In the genomic region with DNA sequence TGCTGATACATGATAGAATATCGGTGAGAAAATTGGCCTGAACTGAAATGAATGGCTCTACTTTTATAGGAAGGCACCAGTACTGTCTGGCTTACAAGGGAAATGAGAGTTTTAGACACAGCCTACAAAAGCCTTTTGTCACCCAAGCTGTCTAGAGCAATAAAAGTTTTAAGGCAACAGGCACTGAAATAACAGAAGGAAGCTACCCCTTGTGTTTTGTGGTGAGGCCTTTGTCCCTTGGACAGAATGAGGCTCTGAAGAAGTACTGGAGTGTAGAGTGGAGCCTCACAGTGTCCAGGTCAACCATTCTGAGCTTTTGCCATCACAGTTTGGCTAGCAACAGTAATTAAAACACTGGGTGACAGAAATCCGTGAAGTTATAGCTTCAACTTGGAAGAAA, we compare ENCODE assay signal across 14 mouse cellular contexts. TPM values are rescaled to one million over a fixed set of nuclear protein-coding genes. Genes with fewer than 3 reads are reported as not detected.
A peak's percentile ranks its signal among the peaks of the same experiment; 100 is the strongest.
DNase-seq lines count a peak whose midpoint lies in the region; ATAC-seq and TF ChIP-seq lines count a peak whose summit lies in the region.
"Had no signal": no experiment of that assay in that cellular context is flagged by ENCODE, and none has a peak within 500 bp of the region (broad histone marks: within the 10 kb centered on the region; RNA-seq: fewer than 3 reads in every experiment).

No protein-coding gene starts in this region.

- H3K4me2 ChIP-seq in neural tube, embryonic 13.5 days, result no peak overlapping the region

- H3K79me2 ChIP-seq in heart, adult 2 months (replicated peaks; ENCODE audit: control insufficient read depth, insufficient read depth, low read length), result 0 out of 2 replicates have a peak, but pooled peaks cover 2% of the 10 kb centered on the region

- H3K9ac ChIP-seq in heart, adult 2 months (ENCODE audit: low read depth, low read length), result no peak overlapping the region
- H3K9ac ChIP-seq in neural tube, embryonic 13.5 days, result no peak overlapping the region

- H3K4me3 ChIP-seq in heart, adult 2 months, result no peak overlapping the region
- H3K4me3 ChIP-seq in kidney, adult 2 months (ENCODE audit: insufficient read depth, low read depth, low read length), result no peak overlapping the region
- H3K4me3 ChIP-seq in neural tube, embryonic 13.5 days, result no peak overlapping the region

- TF ChIP-seq POLR2A in heart, adult 2 months (IDR thresholded peaks at IDR 0.05; ENCODE audit: insufficient read depth, low read depth, low read length), result peak; percentile 27; the same call in 1 of the 2 replicates
- no peak for TF ChIP-seq POLR2A in kidney, adult 2 months (IDR thresholded peaks at IDR 0.05; ENCODE audit: low read depth, low read length)

- TF ChIP-seq CTCF in heart, adult 2 months (IDR thresholded peaks at IDR 0.05), result no peak
- TF ChIP-seq CTCF in kidney, adult 2 months (conservative IDR thresholded peaks at IDR 0.05; ENCODE audit: insufficient read depth, insufficient read length, low read depth, low read length), result no peak

- ATAC-seq in neural tube, embryonic 13.5 days (ENCODE audit: low read depth), result no peak
- no peak for ATAC-seq in activated CD4-positive, CD25-positive, alpha-beta regulatory T cell, adult 4 months
- ATAC-seq: CD4-positive, CD25-positive, alpha-beta regulatory T cell, adult 4 months had no signal

- WGBS in heart, adult 2 months, result 38% methylated on average over 2 of the region's 2 CpGs
- 21% methylated on average over 2 of the region's 2 CpGs for WGBS in kidney, adult 2 months
- WGBS in neural tube, embryonic 13.5 days, result 3% methylated on average over 2 of the region's 2 CpGs

- no peak for DNase-seq in heart, adult 2 months
- no peak for DNase-seq in heart, postnatal 14 days
- peak; percentile 39 for DNase-seq in kidney, adult 2 months
- no peak for DNase-seq in kidney, adult 8-10 months
- no peak for DNase-seq in neural tube, embryonic 10.5 days (ENCODE audit: extremely low spot score, low spot score)
- DNase-seq: cerebellum, adult 11 months; embryo, embryonic 11 days; layer of hippocampus, postnatal 36 days; lung, adult 2 months; thymus, adult 2 months had no signal

- H3K27ac ChIP-seq in heart, adult 2 months, result no peak overlapping the region
- H3K27ac ChIP-seq in kidney, adult 2 months (ENCODE audit: insufficient read depth, low read depth, low read length), result peak overlapping the region; percentile 60
- H3K27ac ChIP-seq in neural tube, embryonic 13.5 days (replicated peaks), result 0 out of 2 replicates have a peak overlapping the region, but pooled peaks have one; percentile 14
- H3K27ac ChIP-seq: macrophage had no signal

- intact Hi-C loops in heart, adult 2 months (cut with DNase I), result no loop called here
- intact Hi-C loops in heart, postnatal 14 days (cut with DNase I), result loop anchor here (10.0 kb wide), 1 partner anchor 261 kb away; the partner anchor contains the start of gene Nme2

- peaks cover 16% of the 10 kb centered on the region for H3K36me3 ChIP-seq in heart, adult 2 months (ENCODE audit: control insufficient read depth, insufficient read depth, low read length)
- H3K36me3 ChIP-seq in kidney, adult 2 months (ENCODE audit: control insufficient read depth, insufficient read depth, low read length), result peaks cover 20% of the 10 kb centered on the region; the same call in 1 of the 2 replicates
- H3K36me3 ChIP-seq in neural tube, embryonic 13.5 days, result peaks cover 14% of the 10 kb centered on the region

- no peak for TF ChIP-seq EP300 in heart, adult 2 months (IDR thresholded peaks at IDR 0.05; ENCODE audit: insufficient read depth, low read depth, low read length)

- no peaks in the 10 kb centered on the region for H3K9me3 ChIP-seq in neural tube, embryonic 13.5 days

- no peaks in the 10 kb centered on the region for H3K4me1 ChIP-seq in heart, adult 2 months (ENCODE audit: control insufficient read depth, insufficient read depth, low read length)
- peaks cover 5% of the 10 kb centered on the region; the same call in 1 of the 2 replicates for H3K4me1 ChIP-seq in kidney, adult 2 months (ENCODE audit: control insufficient read depth, insufficient read depth, low read length)
- peaks cover 34% of the 10 kb centered on the region for H3K4me1 ChIP-seq in neural tube, embryonic 13.5 days (replicated peaks)

- H3K27me3 ChIP-seq in heart, adult 2 months (ENCODE audit: control insufficient read depth, insufficient read depth, low read length), result no peaks in the 10 kb centered on the region
- no peaks in the 10 kb centered on the region for H3K27me3 ChIP-seq in kidney, adult 2 months (replicated peaks; ENCODE audit: control insufficient read depth, insufficient read depth, low read length)
- H3K27me3 ChIP-seq in neural tube, embryonic 13.5 days, result no peaks in the 10 kb centered on the region

RNA-seq across cellular contexts. Expression of gene Tob1, which starts 5.0 kb away (rescaled TPM):
- 10 to 100 TPM; 47.6 to 55.1 TPM for total RNA-seq in heart, adult 2 months (2021)
- polyA plus RNA-seq in heart, adult 2 months (2012; rRNA removed), result 29.0 and 33.1 TPM in 2 replicates
- total RNA-seq in heart, postnatal 14 days (2021), result 10 to 100 TPM; 64.1 to 67.6 TPM
- 45.0 and 54.8 TPM in 2 replicates for polyA plus RNA-seq in kidney, adult 2 months (2012; rRNA removed)
- 32.5 and 37.6 TPM in 2 replicates for polyA plus RNA-seq in neural tube, embryonic 13.5 days (2015; fragmentation: Nextera tagmentation; extraction: Ambion mirVana)
- 1 to 10 TPM; 5.3 to 5.8 TPM for polyA plus RNA-seq in activated CD4-positive, CD25-positive, alpha-beta regulatory T cell, adult 4 months (2017; shearing (Covaris generic))

RNA-seq across cellular contexts. Expression of gene Wfikkn2, which starts 29.6 kb away (rescaled TPM):
- 1 to 10 TPM; 4.3 to 6.3 TPM for total RNA-seq in heart, adult 2 months (2021)
- polyA plus RNA-seq in heart, adult 2 months (2012; rRNA removed), result 4.5 and 4.6 TPM in 2 replicates
- 1 to 10 TPM; 1.5 to 1.8 TPM for total RNA-seq in heart, postnatal 14 days (2021)
- 0.33 and 0.38 TPM in 2 replicates for polyA plus RNA-seq in kidney, adult 2 months (2012; rRNA removed)
- polyA plus RNA-seq in neural tube, embryonic 13.5 days (2015; fragmentation: Nextera tagmentation; extraction: Ambion mirVana), result 3.3 and 5.1 TPM in 2 replicates
- polyA plus RNA-seq in activated CD4-positive, CD25-positive, alpha-beta regulatory T cell, adult 4 months (2017; shearing (Covaris generic)), result 1 to 10 TPM in 1 of 2 experiments, under 1 TPM in 1; 0.65 to 1.0 TPM
- polyA plus RNA-seq: macrophage had no signal
